Mouse (Mus musculus) E14TG2a.4 (cell line): Measurements from ENCODE around the gene Olfr575.

Experiments used
- CTCF ChIP-seq: conservative IDR thresholded peaks from 2 replicates; pipeline ENCODE4 v1.5.1; 2014; ENCODE audit warnings: low read length
- NANOG ChIP-seq: IDR thresholded peaks from 2 replicates; pipeline ENCODE4 v1.6.1; 2014; ENCODE audit warnings: borderline replicate concordance, low read length, mixed read lengths
- POU5F1 ChIP-seq: IDR thresholded peaks from 2 replicates; pipeline ENCODE4 v1.6.1; 2014; ENCODE audit warnings: low read length, borderline replicate concordance

- TF ChIP-seq CTCF (no peak), NANOG (no peak), POU5F1 (no peak)
These were observed at the start of gene Olfr575 for GRCm38 (mm10) chr7:102958593-102958992.
